Mouse (Mus musculus) hindlimb bud, embryonic 11.5 days (tissue): ENCODE results near the gene Dusp3.

ENCODE experiments used
- DNase-seq: peaks from one replicate; pipeline ENCODE4 v3.0.0-alpha.2; 2012; ENCODE audit warnings: low read depth, low spot score; ENCODE audit errors: extremely low spot score

Dusp3 gene

DNA sequence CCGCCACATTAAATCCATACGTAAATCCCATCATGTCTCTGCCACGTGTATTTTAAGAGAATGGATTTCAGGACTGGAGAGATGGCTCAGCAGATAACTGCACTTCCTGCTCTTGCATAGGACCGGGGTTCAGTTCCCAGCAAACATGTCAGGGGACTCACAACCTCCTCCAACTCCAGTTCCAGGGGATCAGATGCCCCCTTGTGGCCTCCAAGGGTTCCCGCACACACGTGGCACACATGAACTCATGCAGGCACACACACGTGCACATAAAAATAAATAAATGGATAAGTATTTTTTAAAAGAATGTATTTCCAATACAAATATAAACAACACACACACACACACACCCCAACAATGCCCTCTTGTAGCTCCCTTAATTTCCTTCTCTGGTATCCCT is 9.9 kb downstream of the Dusp3 start:
- DNase-seq = no peak

DNA sequence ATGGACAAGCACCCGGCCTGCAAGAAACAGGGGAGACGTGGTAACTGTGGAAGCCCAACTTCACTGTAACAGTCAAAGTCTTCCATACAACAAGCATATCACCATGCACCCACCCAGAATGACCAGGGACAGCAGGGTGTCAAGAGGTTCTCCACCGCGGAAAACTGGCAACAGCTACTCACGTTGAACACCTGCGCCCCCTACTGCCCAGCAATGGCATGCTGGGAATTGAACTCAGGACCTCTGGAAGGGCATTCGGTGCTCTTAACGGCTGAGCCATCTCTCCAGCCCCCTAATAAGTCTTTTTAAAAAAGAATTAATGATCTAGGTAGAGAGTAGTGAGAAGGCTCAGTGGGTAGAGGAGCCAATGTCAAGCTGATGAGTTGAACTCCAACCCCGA is 11.9 kb downstream of the Dusp3 start:
- no peak for DNase-seq

DNA sequence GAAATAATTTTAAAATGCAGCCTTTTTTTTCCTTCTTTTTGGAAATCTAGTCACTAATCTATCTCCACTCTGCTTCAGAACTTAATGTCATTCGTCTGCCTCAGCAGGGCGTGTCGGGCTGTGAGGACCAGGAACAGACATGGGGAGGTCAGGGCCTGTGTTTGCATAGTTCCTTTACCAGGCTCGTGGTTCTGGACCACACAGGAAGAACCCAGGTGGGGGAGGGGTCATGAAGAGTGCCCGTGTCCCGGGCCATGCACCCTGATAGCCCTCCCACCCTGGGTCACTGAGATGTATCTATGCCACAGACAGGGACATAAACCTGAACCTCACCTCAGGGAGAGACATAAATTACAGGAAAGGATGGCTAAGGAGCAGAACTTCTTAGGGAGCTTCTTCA is 12.6 kb downstream of the Dusp3 start:
- no peak for DNase-seq

DNA sequence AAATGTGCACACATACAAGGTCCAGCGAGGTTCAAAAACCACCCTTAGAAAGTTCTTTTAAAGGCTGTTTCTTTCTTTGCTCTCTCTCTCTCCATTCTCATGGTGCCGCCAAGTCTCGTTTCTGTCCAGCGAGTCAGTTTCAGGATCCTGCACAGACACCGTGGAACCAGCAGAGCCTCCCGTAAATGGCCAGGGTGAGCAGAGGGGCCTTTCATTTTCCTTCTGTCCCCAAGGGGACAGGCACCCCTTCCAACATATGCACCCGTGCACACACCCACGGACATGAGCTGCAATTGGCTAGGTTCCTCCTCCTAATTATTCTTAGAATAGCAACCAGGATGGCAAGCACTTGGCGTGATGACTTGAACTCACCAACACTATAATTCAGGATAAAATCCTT is 13.3 kb downstream of the Dusp3 start:
- DNase-seq = no peak

DNA sequence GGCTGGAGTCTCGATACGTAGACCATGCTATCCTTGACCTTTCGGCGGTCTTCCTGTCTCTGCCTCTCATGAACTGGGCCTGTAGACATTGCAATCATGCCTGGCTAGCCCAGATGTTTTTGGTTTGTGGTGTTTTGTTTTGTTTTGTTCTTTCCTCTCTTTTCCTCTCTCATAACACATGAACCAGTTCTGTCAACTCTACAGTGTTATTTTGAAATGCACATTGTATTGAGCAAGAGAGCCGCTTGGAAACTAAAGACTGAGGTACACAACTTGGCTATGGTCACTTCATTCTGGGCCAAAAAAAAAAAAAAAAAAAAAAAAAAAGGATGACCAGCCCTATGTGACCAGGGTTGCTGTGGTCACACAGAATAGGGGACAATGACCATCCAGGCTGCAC is 14.2 kb downstream of the Dusp3 start:
- DNase-seq = no peak

DNA sequence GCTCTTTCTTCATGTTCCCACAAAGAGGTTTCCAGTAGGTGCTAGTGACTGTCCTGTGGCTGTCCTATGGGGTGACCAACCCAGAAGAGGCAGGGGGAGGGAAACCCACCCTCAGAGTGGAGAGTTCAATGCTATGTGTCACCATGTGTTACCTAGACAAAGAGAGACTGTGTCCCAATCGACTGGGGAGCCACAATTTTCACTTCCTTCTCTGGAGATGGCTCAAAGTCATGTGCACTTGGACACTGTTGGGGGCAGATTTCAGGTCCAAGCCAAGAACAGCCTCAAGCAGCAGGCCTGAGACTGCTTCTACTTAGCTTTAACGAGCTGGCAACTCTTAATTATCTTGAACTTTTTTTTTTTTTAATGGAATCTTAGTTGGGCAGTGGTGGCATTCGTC is 14.7 kb downstream of the Dusp3 start:
- no peak for DNase-seq

DNA sequence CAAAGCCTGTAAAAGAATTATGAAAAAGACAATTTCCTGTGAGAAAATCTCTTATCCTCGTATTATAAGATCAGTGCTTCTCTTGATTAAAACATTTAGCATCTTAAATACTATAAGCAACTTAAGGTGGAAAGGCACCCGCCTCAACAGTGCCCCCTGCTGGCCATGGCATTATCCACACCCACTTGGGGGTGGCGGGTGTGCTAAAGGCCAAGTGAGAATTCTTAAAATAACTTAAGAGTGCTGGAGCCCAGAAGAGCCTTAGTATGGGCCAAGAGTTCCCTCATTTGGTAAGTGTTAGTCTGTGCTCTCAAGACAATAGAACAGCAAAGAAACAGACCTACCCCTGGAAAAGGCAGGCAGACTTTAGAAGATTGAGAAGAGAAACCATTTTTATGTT is 15.4 kb downstream of the Dusp3 start:
- no peak for DNase-seq

DNA sequence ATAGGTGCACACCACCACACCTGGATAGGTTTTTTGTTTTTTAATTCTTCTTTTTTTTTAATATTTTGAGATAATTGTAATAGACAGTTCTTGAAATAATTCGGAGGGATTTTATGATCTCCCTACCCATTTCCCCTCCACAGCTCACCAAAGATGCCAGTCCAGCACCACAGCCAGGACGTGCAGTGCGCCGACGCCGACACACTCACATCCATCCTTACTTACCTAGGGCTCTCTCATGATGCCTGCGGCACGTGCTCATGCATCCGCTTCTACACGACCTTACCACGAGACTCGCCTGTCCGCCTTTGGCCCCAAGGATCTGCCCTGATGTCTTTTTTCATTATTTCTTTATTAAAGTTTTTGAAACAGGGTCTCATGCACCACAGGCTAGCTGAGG is 17.0 kb downstream of the Dusp3 start:
- no peak for DNase-seq

DNA sequence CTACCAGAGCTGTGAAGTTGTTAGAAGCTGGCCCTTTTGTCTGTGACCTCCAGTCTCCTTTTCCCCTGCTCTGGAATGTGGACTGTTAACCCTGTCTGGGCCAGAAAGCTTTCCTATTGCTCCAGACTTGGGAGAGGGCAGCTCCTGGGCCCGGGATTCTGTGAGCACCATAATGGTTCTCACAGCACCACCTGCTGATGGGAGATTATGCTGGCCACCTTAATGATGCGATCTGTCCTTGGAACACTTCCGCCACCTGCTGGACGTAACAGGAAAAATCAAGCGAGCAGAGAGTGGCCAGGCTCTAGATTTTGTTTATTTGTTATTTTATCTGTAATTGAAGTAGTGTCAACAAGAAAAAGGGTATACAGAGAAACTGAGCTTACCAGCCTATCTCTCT is 18.0 kb downstream of the Dusp3 start:
- DNase-seq = peak; percentile 91

DNA sequence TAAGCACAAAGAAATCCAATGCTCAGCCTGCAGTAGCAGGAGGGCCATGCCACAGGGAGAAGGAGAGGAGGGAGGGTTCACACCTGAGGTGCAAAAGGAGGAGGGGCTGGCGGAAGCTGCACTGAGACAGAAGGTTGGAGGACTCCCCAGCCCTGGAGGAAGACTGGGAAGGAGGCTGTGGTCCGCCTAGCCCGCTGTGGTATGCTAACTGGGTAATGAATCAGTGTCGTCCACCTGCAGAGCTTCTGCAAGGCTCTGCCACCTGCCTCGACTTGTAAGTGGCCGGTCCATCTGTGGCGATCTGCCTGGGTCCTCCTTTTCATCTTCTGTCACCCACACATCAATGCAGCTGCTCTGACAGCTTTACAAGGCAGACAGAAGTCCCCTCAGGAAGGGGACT is 18.5 kb downstream of the Dusp3 start:
- DNase-seq = no peak

DNA sequence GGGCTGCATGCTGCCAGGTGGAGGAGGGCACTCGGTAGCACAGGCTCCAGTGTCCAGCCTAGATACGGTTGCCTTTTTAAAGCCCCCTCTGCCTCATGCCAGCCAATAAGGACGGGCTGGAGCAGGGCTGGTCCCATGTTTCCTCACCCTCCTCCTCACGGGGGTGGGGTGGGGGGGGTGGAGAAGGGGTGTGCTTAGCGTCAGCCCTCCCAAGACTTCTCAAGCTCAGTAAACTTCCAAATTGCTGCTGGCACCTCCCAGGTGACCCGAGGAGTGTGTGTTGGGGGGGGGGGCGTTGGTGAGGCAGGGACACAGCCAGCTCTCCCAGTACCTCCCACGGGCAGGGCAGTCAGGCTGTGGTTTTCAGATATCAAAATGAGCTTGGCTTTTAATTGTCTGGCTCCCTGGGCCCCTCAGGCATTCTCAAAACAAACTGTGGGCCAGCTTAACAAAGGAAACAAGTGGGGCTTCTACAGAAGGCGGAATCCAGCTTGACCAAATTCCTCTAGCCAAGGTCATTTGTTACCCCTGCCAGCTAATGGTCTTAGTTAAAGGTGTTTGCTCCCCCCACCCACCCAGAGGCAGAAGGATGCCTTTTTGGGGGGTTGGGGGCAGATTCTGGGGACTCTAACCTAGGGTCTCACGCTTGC is 19.7 kb downstream of the Dusp3 start, which contains the start of gene Sost:
Gene Sost (minus strand): TSS at position 51 of the 650 bp plus-strand sequence.
- DNase-seq = no peak

DNA sequence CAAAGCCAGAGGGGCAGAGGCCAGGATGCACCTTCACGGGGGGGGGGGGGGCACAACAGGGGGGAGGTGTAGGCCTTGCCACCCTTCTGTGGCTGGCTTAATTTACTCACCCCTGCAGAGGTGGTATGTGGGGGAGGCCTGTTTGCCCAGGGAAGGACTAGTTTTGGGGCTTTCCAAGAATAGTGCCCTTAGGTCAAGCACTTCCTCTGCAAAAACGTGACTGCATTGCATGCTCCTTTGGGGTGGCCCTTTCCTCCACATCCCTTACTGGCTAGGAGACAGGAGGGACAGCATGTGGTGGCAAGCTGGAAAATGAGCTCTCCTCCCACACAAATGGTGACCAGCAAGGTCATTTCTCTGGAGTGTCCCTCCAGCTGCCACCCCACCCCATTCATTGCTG is 21.3 kb downstream of the Dusp3 start:
- no peak for DNase-seq

DNA sequence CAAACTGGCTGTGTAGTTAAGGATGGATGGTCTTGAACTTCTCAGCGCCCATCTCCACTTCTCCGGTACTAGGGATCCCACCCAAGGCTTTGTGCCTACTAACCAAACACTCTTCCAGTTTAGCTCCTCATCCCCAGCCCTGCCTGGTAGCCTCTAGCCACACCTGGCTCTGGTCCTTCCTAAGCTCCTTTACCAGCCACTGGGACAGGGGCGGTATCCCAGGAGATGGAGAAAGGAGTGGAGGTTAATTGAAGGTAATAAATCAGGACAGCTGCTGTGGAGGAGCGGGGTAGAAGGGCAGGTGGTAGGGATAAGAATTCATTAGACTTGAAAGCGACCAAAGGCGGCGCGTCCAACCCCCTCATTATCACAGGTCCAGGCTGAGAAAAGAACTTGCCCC is 22.2 kb downstream of the Dusp3 start:
- DNase-seq = no peak

DNA sequence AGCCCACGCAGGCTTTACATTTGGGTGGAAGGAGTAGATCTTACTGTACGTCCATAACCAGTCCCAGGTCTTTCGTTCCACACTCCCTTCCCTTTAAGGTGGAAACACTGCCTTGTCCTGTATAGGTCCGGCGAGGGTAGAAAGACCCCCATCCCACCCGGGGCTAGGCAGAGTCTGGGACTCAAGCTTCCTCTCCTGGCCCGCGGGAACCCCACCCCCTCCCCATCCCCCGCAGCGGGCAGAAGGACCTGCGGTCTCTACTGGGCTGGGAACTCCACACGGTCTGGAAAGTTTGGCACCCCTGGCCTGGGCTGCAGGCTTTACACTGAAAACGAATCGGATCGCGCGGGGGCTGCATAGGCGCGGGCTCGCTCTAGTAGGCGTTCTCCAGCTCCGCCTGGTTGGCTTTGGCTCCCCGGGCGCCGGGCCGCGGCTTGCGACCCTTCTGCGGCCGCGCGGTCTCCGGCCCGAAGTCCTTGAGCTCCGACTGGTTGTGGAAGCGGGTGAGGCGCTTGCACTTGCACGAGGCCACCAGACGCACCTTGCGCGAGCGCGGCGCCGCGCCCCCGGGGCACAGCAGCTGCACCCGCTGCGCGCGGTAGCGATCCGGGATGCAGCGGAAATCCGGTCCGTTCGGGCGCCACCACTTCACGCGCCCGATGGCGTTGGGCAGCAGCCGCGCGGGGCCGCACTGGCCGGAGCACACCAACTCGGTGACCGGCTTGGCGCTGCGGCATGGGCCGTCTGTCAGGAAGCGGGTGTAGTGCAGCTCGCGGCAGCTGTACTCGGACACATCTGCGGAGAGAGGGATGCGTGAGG is 23.1 kb downstream of the Dusp3 start:
- no peak for DNase-seq

DNA sequence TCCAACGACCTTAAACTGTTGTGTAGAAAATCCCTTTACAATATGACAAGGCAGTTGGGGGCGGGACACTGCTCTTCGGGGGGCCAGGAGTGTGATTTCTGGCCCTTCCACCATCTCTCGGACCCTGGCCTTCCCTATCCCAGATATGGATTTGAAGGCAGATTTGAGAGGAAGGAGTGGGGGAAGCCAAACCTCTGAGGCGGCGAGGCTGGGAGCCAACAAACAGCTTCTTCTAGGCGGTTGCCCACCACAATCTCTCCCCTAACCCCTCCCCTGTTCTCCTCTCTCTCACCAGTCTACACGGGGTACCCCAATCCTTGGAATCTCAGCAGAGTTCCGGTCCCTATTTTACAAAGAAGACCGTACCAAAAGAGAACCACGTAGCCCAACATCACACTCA is 23.8 kb downstream of the Dusp3 start:
- no peak for DNase-seq

DNA sequence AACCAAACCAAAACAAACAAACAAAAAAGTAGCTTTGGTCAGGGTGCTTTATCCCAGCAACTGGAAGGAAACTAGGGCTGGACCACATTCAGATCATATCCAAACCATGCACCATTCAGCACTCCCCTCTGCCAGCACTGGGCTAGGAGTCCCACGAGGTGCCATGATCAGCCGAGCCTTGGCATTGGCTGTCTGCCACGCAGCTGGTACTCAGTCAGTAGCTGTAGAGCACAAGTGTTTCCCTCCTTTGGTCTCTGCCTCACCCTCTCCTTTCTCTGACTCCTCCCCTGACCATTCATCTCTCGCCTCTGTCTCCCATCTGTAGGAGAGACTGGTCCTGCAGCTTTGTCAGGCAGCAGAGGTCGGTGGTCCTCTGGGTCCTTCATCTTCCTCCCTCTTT is 29.3 kb downstream of the Dusp3 start:
- no peak for DNase-seq

DNA sequence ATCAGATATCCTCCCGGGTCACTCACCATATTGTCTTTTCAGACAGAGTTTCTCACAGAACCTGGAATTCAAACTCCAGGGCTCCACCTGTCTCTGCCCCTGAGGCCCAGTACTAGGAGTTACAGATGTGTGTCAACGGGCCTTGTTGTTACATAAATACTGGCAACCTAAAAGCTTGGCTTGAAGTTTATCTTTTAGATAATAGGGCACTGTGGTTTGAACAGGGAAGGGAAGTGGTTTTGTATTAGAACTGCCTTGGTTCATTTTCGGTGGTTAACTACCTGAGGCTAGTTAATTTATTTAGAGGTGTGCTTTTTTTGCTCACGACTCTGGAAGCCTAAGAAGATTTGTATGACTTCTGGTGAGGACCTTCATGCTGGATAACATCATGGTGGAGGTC is 33.4 kb downstream of the Dusp3 start:
- no peak for DNase-seq

DNA sequence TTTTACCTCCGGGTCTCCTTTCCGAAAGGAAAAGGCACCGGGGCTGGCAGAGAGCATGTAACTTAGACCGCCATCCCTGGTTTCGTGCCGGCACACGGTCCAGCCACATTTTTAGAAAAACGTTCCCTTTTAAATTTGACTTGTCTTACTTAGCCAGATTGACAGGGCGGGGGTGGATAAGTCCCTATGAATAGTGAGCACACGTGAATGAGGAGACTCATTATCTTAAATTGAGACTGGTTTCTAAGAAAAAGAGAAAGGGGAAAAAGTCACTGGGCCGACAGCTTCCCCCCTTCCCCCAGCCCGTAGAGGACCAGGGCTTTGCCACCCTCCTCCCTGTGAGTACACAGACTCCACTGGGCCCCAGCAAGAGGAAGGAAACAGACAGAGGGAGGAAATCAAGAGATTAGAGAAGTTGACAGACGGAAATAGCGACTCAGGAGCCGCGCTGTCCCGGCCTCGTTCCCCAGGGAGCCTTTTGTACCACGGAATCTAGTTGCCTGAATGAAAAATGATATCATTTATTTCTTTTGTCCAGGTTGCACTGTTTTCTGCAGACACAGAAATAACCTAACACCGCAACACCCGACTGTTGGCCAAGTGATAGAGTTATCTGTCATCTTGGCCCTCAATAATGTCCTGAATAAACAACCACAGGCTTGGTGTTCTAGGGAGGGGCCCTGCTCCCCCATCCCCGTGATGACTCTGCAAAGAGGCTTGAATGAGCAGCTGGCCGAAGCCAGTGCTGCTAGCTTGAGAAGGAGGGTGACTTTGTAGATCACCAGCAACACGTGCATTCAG is 34.1 kb downstream of the Dusp3 start:
- DNase-seq = no peak

DNA sequence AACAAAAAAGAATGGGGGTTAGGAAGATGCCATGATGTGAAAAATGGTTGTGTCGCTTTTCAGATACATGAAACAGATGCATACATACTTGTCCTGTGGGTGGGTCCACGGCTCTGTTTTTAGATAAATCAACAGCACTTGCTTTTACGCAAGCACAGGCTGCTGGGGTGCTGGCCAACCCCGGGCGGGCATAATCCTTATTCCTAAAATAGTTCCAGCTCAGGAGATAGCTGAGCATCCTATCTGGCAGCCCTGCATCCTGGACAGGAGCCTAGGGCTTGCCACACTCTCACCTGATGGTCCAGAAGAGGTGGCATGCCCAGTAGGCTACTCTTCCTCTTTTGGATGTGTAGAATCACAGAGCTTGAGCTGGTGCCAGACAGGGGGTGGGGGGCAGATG is 36.8 kb downstream of the Dusp3 start:
- DNase-seq = no peak

DNA sequence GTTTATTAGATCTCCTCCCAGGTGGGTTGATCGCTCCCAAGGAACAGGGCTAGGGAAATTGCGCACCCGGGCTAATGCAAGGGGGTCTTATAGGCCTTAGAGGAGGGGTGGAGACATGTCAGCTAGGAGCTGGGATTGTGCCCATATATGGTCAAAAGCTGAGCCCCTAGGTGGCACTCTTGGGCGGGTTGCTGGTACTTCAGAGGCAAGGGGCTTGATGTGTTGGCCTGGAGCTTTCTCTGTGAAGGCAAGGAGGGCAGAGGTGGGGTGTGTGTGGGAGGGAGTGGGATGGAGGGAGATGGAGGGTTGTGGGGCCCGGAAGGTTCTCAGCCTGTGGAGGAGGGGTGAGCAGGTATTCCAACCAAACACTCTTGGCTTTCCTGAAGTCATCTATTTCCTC is 40.3 kb downstream of the Dusp3 start:
- no peak for DNase-seq

DNA sequence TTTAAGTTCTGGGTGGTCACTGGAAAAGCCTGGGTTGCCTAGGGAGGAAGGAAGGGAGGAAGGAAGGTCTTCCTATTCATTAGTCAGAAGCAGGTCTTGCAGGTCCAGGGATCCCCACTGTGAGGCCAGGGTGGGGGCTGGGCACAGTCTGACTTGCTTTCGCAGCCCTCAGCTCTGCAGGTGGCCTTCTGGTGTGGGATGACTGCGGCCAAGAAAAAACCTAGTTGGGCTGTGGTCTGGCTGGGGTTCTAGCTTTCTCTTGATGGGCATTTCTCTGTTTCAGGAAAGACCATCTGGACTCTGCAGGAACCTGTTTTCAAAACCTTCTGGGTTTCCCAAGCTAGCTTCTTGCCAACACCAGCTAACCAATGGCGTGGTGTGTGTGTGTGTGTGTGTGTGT is 43.8 kb downstream of the Dusp3 start:
- DNase-seq = no peak

DNA sequence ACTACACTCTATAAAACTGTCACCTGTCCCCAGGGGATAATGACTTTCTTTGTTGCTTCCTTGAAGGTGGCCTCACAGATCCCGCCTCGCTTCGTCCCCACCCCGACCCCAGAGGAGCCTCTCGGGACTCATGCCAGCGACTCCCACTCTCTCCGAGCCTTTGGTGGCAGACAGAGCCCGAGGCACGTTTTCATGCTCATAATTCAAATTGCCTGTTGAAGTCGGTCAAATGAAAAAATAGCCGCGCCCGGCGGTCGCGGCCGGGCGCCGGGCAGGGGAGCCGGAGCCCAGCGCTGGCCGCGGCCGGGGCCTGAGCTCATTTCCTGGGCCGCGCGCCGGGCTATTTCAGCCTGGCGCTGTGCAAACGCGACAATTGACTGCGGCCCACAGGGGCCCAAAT is 49.7 kb downstream of the Dusp3 start:
- DNase-seq = no peak
